Mouse (Mus musculus): ENCODE measurements at regions not wholly inside any gene's neighbourhood (a gene's known extent, or its start where the extent isn't known, plus 50 kb on each side); places are given as distances from the start of the nearest gene placed in this dataset.
"Not testable (repeated sequence)": the region's sequence is repeated elsewhere in the genome, so short reads cannot be mapped to it uniquely, and the experiment has no call there.

DNA sequence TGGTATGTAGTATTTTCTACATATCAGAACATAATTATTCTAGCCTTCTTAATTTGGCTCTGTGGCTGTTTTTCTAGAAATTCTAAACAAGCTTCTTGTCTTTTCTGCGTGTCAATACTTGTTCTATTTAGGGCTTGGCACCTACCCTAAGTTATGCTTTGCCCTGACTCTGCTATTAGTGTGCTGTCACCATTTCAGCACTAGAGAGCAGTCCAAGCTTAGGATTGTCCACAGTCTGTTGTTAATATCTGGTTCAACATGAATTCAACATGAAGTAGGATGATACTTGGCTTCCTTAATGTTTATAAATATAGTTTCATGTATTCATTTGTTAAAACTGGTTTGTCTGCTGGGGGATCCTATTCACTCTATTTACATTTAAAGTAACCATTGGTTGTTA, 61.2 kb downstream of the Maged1 start:
- Histone ChIP-seq H3K4me1 (ENCODE audit: control insufficient read depth, insufficient read depth, low read length) (no peaks in the 10 kb centered on the region), H3K36me3 (ENCODE audit: control insufficient read depth, insufficient read depth, low read length) (no peaks in the 10 kb centered on the region), H3K27ac (replicated peaks; ENCODE audit: low read depth, low read length) (no peak overlapping the region), H3K27me3 (ENCODE audit: control insufficient read depth, insufficient read depth, low read length) (peaks cover 4% of the 10 kb centered on the region; the same call in 1 of the 2 replicates), H3K9me3 (ENCODE audit: control insufficient read depth, low read length) (no peaks in the 10 kb centered on the region), H3K4me3 (replicated peaks; ENCODE audit: low read depth, low read length) (no peak overlapping the region), H3K9ac (replicated peaks; ENCODE audit: low read length) (no peak overlapping the region), H3K4me2 (ENCODE audit: low read length) (no peak overlapping the region)
- WGBS: 76% methylated on average over 1 of the region's 1 CpGs
- DNase-seq (peak; percentile 13), ATAC-seq (ENCODE audit: low FRiP score, low TSS enrichment) (no peak)

DNA sequence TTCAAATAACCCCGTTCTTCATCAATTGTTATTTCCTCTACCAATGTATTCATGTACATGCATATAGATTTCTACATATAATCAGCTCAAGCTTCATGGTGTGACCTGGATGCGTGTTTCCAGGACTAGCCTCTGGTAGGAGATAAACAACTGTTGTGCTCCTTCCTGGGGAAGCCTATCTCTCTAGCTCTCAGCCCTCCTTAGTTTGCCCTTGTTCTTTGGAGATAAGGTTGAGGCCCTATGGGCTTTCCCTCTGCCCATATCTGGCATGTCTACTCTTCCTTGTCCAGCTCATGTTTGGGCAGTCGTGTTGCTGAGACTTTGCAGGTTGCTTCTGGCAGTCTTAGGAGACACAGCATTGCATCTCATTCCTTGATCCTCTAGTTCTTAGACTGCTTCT, 74.3 kb downstream of the Maged1 start:
- H3K4me2 ChIP-seq (ENCODE audit: low read length); DNase-seq; H3K9ac ChIP-seq (replicated peaks; ENCODE audit: low read length); ATAC-seq (ENCODE audit: low FRiP score, low TSS enrichment); H3K27ac ChIP-seq (replicated peaks; ENCODE audit: low read depth, low read length); H3K9me3 ChIP-seq (ENCODE audit: control insufficient read depth, low read length); H3K4me1 ChIP-seq (ENCODE audit: control insufficient read depth, insufficient read depth, low read length); H3K4me3 ChIP-seq (replicated peaks; ENCODE audit: low read depth, low read length); H3K36me3 ChIP-seq (ENCODE audit: control insufficient read depth, insufficient read depth, low read length); H3K27me3 ChIP-seq (ENCODE audit: control insufficient read depth, insufficient read depth, low read length): not testable (repeated sequence)
- no CpG with 5 or more reads among the region's 3 CpGs for WGBS
